Mouse (Mus musculus) bone marrow, adult 2 months (tissue): Measurements from ENCODE around the gene Rgs7. TPM values are rescaled to one million over a fixed set of nuclear protein-coding genes. Genes with fewer than 3 reads are reported as not detected.

Source experiments
- H3K27ac ChIP-seq: fragments of 200-500 bp; 2 replicates; pipeline ENCODE4 v1.5.1; 2012; ENCODE audit warnings: low read depth, mild to moderate bottlenecking, control low read depth, inconsistent platforms, low read length; ENCODE audit not compliant: control insufficient read depth, poor library complexity, insufficient read depth
- H3K4me1 ChIP-seq: fragments of 200-500 bp; 2 replicates; pipeline ENCODE4 v1.6.1; 2011; ENCODE audit warnings: low read length; ENCODE audit not compliant: control insufficient read depth, insufficient read depth
- H3K4me3 ChIP-seq: fragments of 200-500 bp; replicated peaks from 2 replicates; pipeline ENCODE3; 2011; ENCODE audit warnings: mild to moderate bottlenecking, low read depth, low read length, control low read depth; ENCODE audit not compliant: control insufficient read depth
- CTCF ChIP-seq: fragments of 200-500 bp; IDR thresholded peaks from 2 replicates; pipeline ENCODE4 v1.5.1; 2011; ENCODE audit warnings: low read length, control low read depth; ENCODE audit not compliant: control insufficient read depth, insufficient read depth
- POLR2A ChIP-seq: fragments of 200-500 bp; IDR thresholded peaks from 2 replicates; pipeline ENCODE4 v1.6.1; 2011; ENCODE audit warnings: low read depth, mild to moderate bottlenecking, control low read depth, low read length, borderline replicate concordance; ENCODE audit not compliant: control insufficient read depth
- WGBS: fragments of 180-500 bp; shearing (Covaris S2); methylation state at CpG from one replicate; pipeline ENCODE4 v1.1.7; 2018; 5-methylcytosine and 5-hydroxymethylcytosine counted together
- polyA plus RNA-seq: library from polyadenylated mRNA; stranded (reverse); fragments of >200 nt; gene quantifications from 2 replicates; pipeline ENCODE4 v1.2.4, GENCODE M21; 2011; ENCODE audit warnings: low replicate concordance; ENCODE audit not compliant: missing spikeins, insufficient read depth, insufficient read length

Gene Rgs7
- polyA plus RNA-seq, 1 experiment = not detected

- H3K4me3 ChIP-seq = no peak overlapping the region
- H3K4me1 ChIP-seq = no peaks in the 10 kb centered on the region
- no peak overlapping the region for H3K27ac ChIP-seq
- TF ChIP-seq CTCF (no peak), POLR2A (no peak)
- 63% methylated on average over 1 of the region's 1 CpGs for whole genome bisulfite sequencing
Measured at GRCm38 (mm10) chr1:175203544-175203943, 288.8 kb downstream of the Rgs7 start.

GRCm38 (mm10) chr1:175202902-175203301, 289.4 kb downstream of the Rgs7 start:
- Histone ChIP-seq H3K4me3 (no peak overlapping the region), H3K4me1 (no peaks in the 10 kb centered on the region), H3K27ac (no peak overlapping the region)
- TF ChIP-seq POLR2A (no peak), CTCF (no peak)
- WGBS = 58% methylated on average over 2 of the region's 2 CpGs

- H3K4me1 ChIP-seq = no peaks in the 10 kb centered on the region
- WGBS = 86% methylated on average over 4 of the region's 4 CpGs
- no peak for TF ChIP-seq POLR2A
- TF ChIP-seq CTCF = no peak
- H3K27ac ChIP-seq = no peak overlapping the region
- H3K4me3 ChIP-seq = no peak overlapping the region
Measured at GRCm38 (mm10) chr1:175198881-175199280, 293.4 kb downstream of the Rgs7 start.

- H3K4me3 ChIP-seq = no peak overlapping the region
- no peaks in the 10 kb centered on the region for H3K4me1 ChIP-seq
- TF ChIP-seq POLR2A (no peak), CTCF (no peak)
- 72% methylated on average over 4 of the region's 4 CpGs for WGBS
- no peak overlapping the region for H3K27ac ChIP-seq
Measured at GRCm38 (mm10) chr1:175195806-175196205, 296.5 kb downstream of the Rgs7 start.

GRCm38 (mm10) chr1:175188186-175188585, 304.1 kb downstream of the Rgs7 start:
- Histone ChIP-seq H3K4me1 (no peaks in the 10 kb centered on the region), H3K4me3 (no peak overlapping the region), H3K27ac (no peak overlapping the region)
- WGBS = 70% methylated on average over 5 of the region's 5 CpGs
- no peak for TF ChIP-seq POLR2A
- no peak for TF ChIP-seq CTCF

- no peaks in the 10 kb centered on the region for H3K4me1 ChIP-seq
- 68% methylated on average over 2 of the region's 2 CpGs for WGBS
- no peak overlapping the region for H3K4me3 ChIP-seq
- no peak overlapping the region for H3K27ac ChIP-seq
- TF ChIP-seq CTCF (no peak), POLR2A (no peak)
Measured at GRCm38 (mm10) chr1:175185211-175185610, 307.1 kb downstream of the Rgs7 start.

- no peak overlapping the region for H3K27ac ChIP-seq
- TF ChIP-seq POLR2A (no peak), CTCF (no peak)
- 62% methylated on average over 3 of the region's 3 CpGs for WGBS
- no peak overlapping the region for H3K4me3 ChIP-seq
- no peaks in the 10 kb centered on the region for H3K4me1 ChIP-seq
Measured at GRCm38 (mm10) chr1:175184736-175185135, 307.6 kb downstream of the Rgs7 start.

- H3K4me3 ChIP-seq = no peak overlapping the region
- no peaks in the 10 kb centered on the region for H3K4me1 ChIP-seq
- TF ChIP-seq POLR2A = no peak
- TF ChIP-seq CTCF = no peak
- no peak overlapping the region for H3K27ac ChIP-seq
- WGBS = 77% methylated on average over 1 of the region's 1 CpGs
Measured at GRCm38 (mm10) chr1:175178733-175179132, 313.6 kb downstream of the Rgs7 start.
